Mouse (Mus musculus) erythroblast, embryonic 14.5 days (primary cell): ENCODE measurements at regions not wholly inside any gene's neighbourhood (a gene's known extent, or its start where the extent isn't known, plus 50 kb on each side); places are given as distances from the start of the nearest gene placed in this dataset.

ENCODE experiments used
- H3K27me3 ChIP-seq: 2 replicates; pipeline ENCODE4 v1.6.1; 2012; ENCODE audit warnings: inconsistent platforms; ENCODE audit not compliant: control insufficient read depth
- H3K36me3 ChIP-seq: 2 replicates; pipeline ENCODE4 v1.6.1; 2012; ENCODE audit warnings: mild to moderate bottlenecking, inconsistent platforms; ENCODE audit not compliant: control insufficient read depth
- H3K4me1 ChIP-seq: 2 replicates; pipeline ENCODE4 v1.6.1; 2012; ENCODE audit warnings: inconsistent platforms; ENCODE audit not compliant: control insufficient read depth
- H3K4me3 ChIP-seq: replicated peaks from 2 replicates; pipeline ENCODE3; 2012; ENCODE audit warnings: moderate library complexity, mild to moderate bottlenecking, inconsistent platforms
- H3K9me3 ChIP-seq: 2 replicates; pipeline ENCODE4 v1.6.1; 2012; ENCODE audit warnings: low read length, inconsistent platforms, mixed read lengths; ENCODE audit not compliant: control insufficient read depth
- GATA1 ChIP-seq: IDR thresholded peaks from 2 replicates; pipeline ENCODE4 v1.6.1; 2012; ENCODE audit warnings: low read length, inconsistent platforms, mixed read lengths
- TAL1 ChIP-seq: IDR thresholded peaks from 3 replicates; pipeline ENCODE4 v1.6.1; 2012; ENCODE audit warnings: low read length, inconsistent platforms, mixed read lengths

DNA sequence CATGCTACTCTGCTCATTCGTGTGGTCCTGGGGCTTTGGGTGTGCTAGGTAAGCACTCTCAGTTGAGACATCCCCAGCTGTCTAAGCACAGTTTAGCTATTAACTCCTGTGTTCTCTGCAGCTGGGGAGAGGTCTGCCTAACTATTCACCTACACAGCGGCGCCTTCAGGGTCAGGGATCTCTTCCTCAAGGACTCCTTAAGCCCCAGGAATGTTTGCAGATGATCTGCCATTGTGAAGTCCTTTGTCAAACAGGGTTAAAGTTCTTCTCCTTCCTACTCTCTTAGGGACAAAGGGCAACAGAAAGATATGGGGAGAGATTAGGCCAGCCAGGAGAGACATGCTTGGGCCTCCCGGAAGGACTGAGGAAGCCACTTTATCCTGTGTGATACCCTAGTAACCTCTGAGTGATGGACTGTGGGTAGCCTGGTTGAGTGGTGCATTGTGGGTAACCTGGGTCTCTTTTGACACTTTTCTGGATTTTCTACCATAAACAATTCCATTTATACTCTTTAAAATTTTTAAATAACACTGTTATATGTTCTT, 51.7 kb upstream of the Podxl start:
- TF ChIP-seq GATA1 (peak; percentile 50), TAL1 (no peak)
- H3K4me3 ChIP-seq = peak overlapping the region; percentile 81

GRCm38 (mm10) chr6:31614563-31614962, 50.8 kb upstream of the Podxl start:
- Histone ChIP-seq H3K4me1 (peaks cover 98% of the 10 kb centered on the region), H3K4me3 (peak overlapping the region; percentile 81), H3K27me3 (no peaks in the 10 kb centered on the region), H3K9me3 (no peaks in the 10 kb centered on the region), H3K36me3 (peaks cover 32% of the 10 kb centered on the region)
- TF ChIP-seq GATA1 = no peak
- TF ChIP-seq TAL1 = no peak

More for the DNA sequence above, 51.7 kb upstream of the Podxl start:
- no peaks in the 10 kb centered on the region for H3K9me3 ChIP-seq
- H3K36me3 ChIP-seq = peaks cover 36% of the 10 kb centered on the region
- no peaks in the 10 kb centered on the region for H3K27me3 ChIP-seq
- H3K4me1 ChIP-seq = peaks cover 98% of the 10 kb centered on the region

GRCm38 (mm10) chr6:31613590-31614319, 50.0 kb upstream of the Podxl start:
- Histone ChIP-seq H3K4me1 (peaks cover 92% of the 10 kb centered on the region), H3K36me3 (peaks cover 27% of the 10 kb centered on the region), H3K27me3 (no peaks in the 10 kb centered on the region), H3K4me3 (peak overlapping the region; percentile 81), H3K9me3 (no peaks in the 10 kb centered on the region)
- peak; percentile 38; the same call in 1 of the 2 replicates for TF ChIP-seq GATA1
- TF ChIP-seq TAL1 = no peak
